Mouse (Mus musculus): Measurements from ENCODE around the gene 1110008P14Rik. TPM values are rescaled to one million over a fixed set of nuclear protein-coding genes. Genes with fewer than 3 reads are reported as not detected.

Gene 1110008P14Rik
- polyA plus RNA-seq, 1 experiment from 2014 or later = 61.1 TPM

- no peak for ATAC-seq (ENCODE audit: low FRiP score, low read depth)
- H3K36me3 ChIP-seq = peaks cover 65% of the 10 kb centered on the region
These were observed 38.4 kb upstream of the 1110008P14Rik start for GRCm38 (mm10) chr2:32420066-32420608.

GRCm38 (mm10) chr2:32419359-32419758 is 37.6 kb upstream of the 1110008P14Rik start:
- Histone ChIP-seq H3K27ac (replicated peaks) (no peak overlapping the region), H3K9me3 (no peaks in the 10 kb centered on the region), H3K9ac (replicated peaks) (no peak overlapping the region), H3K27me3 (no peaks in the 10 kb centered on the region), H3K4me2 (replicated peaks) (no peak overlapping the region), H3K4me3 (no peak overlapping the region), H3K4me1 (peaks cover 15% of the 10 kb centered on the region), H3K36me3 (peaks cover 73% of the 10 kb centered on the region)
- 96% methylated on average over 3 of the region's 3 CpGs for WGBS
- no peak for ATAC-seq (ENCODE audit: low FRiP score, low read depth)

More at GRCm38 (mm10) chr2:32420066-32420608, 38.4 kb upstream of the 1110008P14Rik start:
- Histone ChIP-seq H3K4me1 (peaks cover 22% of the 10 kb centered on the region), H3K9ac (replicated peaks) (no peak overlapping the region), H3K4me2 (replicated peaks) (no peak overlapping the region), H3K27ac (replicated peaks) (no peak overlapping the region), H3K4me3 (no peak overlapping the region), H3K9me3 (no peaks in the 10 kb centered on the region), H3K27me3 (no peaks in the 10 kb centered on the region)
- 92% methylated on average over 12 of the region's 12 CpGs for WGBS

- H3K9ac ChIP-seq (replicated peaks) = no peak overlapping the region
- no peaks in the 10 kb centered on the region for H3K9me3 ChIP-seq
- no peak for ATAC-seq (ENCODE audit: low FRiP score, low read depth)
- no peak overlapping the region for H3K4me3 ChIP-seq
- WGBS = 86% methylated on average over 12 of the region's 12 CpGs
- H3K4me2 ChIP-seq (replicated peaks) = no peak overlapping the region
- H3K4me1 ChIP-seq = peaks cover 7% of the 10 kb centered on the region
- H3K27me3 ChIP-seq = no peaks in the 10 kb centered on the region
- peaks cover 75% of the 10 kb centered on the region for H3K36me3 ChIP-seq
- no peak overlapping the region for H3K27ac ChIP-seq (replicated peaks)
These were observed 36.9 kb upstream of the 1110008P14Rik start for GRCm38 (mm10) chr2:32418430-32419151.

GRCm38 (mm10) chr2:32417486-32417885 is 35.7 kb upstream of the 1110008P14Rik start:
- WGBS = 89% methylated on average over 8 of the region's 8 CpGs
- Histone ChIP-seq H3K36me3 (peaks cover 75% of the 10 kb centered on the region), H3K27ac (replicated peaks) (no peak overlapping the region), H3K4me2 (replicated peaks) (no peak overlapping the region), H3K4me1 (no peaks in the 10 kb centered on the region), H3K27me3 (no peaks in the 10 kb centered on the region), H3K9me3 (no peaks in the 10 kb centered on the region), H3K4me3 (no peak overlapping the region), H3K9ac (replicated peaks) (no peak overlapping the region)
- ATAC-seq (ENCODE audit: low FRiP score, low read depth) = no peak

- WGBS = 91% methylated on average over 2 of the region's 2 CpGs
These were observed 34.8 kb upstream of the 1110008P14Rik start for GRCm38 (mm10) chr2:32416556-32416955.

GRCm38 (mm10) chr2:32415801-32416200 is 34.1 kb upstream of the 1110008P14Rik start:
- WGBS = 94% methylated on average over 12 of the region's 12 CpGs
- Histone ChIP-seq H3K27ac (replicated peaks) (no peak overlapping the region), H3K4me1 (no peaks in the 10 kb centered on the region), H3K9ac (replicated peaks) (no peak overlapping the region), H3K4me2 (replicated peaks) (no peak overlapping the region), H3K27me3 (no peaks in the 10 kb centered on the region), H3K4me3 (no peak overlapping the region), H3K36me3 (peaks cover 67% of the 10 kb centered on the region), H3K9me3 (no peaks in the 10 kb centered on the region)
- ATAC-seq (ENCODE audit: low FRiP score, low read depth) = no peak

More at GRCm38 (mm10) chr2:32416556-32416955, 34.8 kb upstream of the 1110008P14Rik start:
- Histone ChIP-seq H3K4me3 (no peak overlapping the region), H3K4me1 (no peaks in the 10 kb centered on the region), H3K27ac (replicated peaks) (no peak overlapping the region), H3K4me2 (replicated peaks) (no peak overlapping the region), H3K27me3 (no peaks in the 10 kb centered on the region), H3K36me3 (peaks cover 74% of the 10 kb centered on the region), H3K9ac (replicated peaks) (no peak overlapping the region), H3K9me3 (no peaks in the 10 kb centered on the region)
- ATAC-seq (ENCODE audit: low FRiP score, low read depth) = no peak

GRCm38 (mm10) chr2:32413936-32414335 is 32.2 kb upstream of the 1110008P14Rik start:
- Histone ChIP-seq H3K4me1 (no peaks in the 10 kb centered on the region), H3K27me3 (no peaks in the 10 kb centered on the region), H3K27ac (replicated peaks) (no peak overlapping the region), H3K4me2 (replicated peaks) (no peak overlapping the region), H3K36me3 (peaks cover 48% of the 10 kb centered on the region), H3K4me3 (no peak overlapping the region), H3K9me3 (no peaks in the 10 kb centered on the region), H3K9ac (replicated peaks) (no peak overlapping the region)
- ATAC-seq (ENCODE audit: low FRiP score, low read depth) = no peak
- 77% methylated on average over 5 of the region's 5 CpGs for WGBS

- H3K27ac ChIP-seq (replicated peaks) = no peak overlapping the region
- no peak overlapping the region for H3K9ac ChIP-seq (replicated peaks)
- H3K4me3 ChIP-seq = no peak overlapping the region
- H3K4me1 ChIP-seq = no peaks in the 10 kb centered on the region
- ATAC-seq (ENCODE audit: low FRiP score, low read depth) = no peak
- no peaks in the 10 kb centered on the region for H3K27me3 ChIP-seq
- H3K4me2 ChIP-seq (replicated peaks) = no peak overlapping the region
- WGBS = 90% methylated on average over 6 of the region's 6 CpGs
- no peaks in the 10 kb centered on the region for H3K9me3 ChIP-seq
- H3K36me3 ChIP-seq = peaks cover 38% of the 10 kb centered on the region
These were observed 31.2 kb upstream of the 1110008P14Rik start for GRCm38 (mm10) chr2:32412742-32413531.

GRCm38 (mm10) chr2:32411407-32411806 is 29.7 kb upstream of the 1110008P14Rik start:
- no peaks in the 10 kb centered on the region for H3K9me3 ChIP-seq
- no peaks in the 10 kb centered on the region for H3K4me1 ChIP-seq
- H3K4me2 ChIP-seq (replicated peaks) = no peak overlapping the region
- no peak overlapping the region for H3K9ac ChIP-seq (replicated peaks)
- H3K27ac ChIP-seq (replicated peaks) = no peak overlapping the region
- H3K4me3 ChIP-seq = no peak overlapping the region
- H3K27me3 ChIP-seq = no peaks in the 10 kb centered on the region
- 92% methylated on average over 7 of the region's 7 CpGs for WGBS
- ATAC-seq (ENCODE audit: low FRiP score, low read depth) = no peak
- H3K36me3 ChIP-seq = peaks cover 23% of the 10 kb centered on the region

- Histone ChIP-seq H3K36me3 (no peaks in the 10 kb centered on the region), H3K4me3 (no peak overlapping the region), H3K9me3 (no peaks in the 10 kb centered on the region), H3K27me3 (no peaks in the 10 kb centered on the region), H3K4me2 (replicated peaks) (no peak overlapping the region), H3K4me1 (no peaks in the 10 kb centered on the region), H3K27ac (replicated peaks) (no peak overlapping the region), H3K9ac (replicated peaks) (no peak overlapping the region; the same call in 1 of the 2 replicates)
- no peak for ATAC-seq (ENCODE audit: low FRiP score, low read depth)
- WGBS = 69% methylated on average over 25 of the region's 25 CpGs
These were observed 27.0 kb upstream of the 1110008P14Rik start for GRCm38 (mm10) chr2:32408429-32409424.

- WGBS = 83% methylated on average over 7 of the region's 7 CpGs
- H3K9ac ChIP-seq (replicated peaks) = no peak overlapping the region
These were observed 25.5 kb upstream of the 1110008P14Rik start for GRCm38 (mm10) chr2:32407144-32407824.

More at GRCm38 (mm10) chr2:32407144-32407824, 25.5 kb upstream of the 1110008P14Rik start:
- Histone ChIP-seq H3K36me3 (0 out of 2 replicates have a peak, but pooled peaks cover 9% of the 10 kb centered on the region), H3K4me1 (no peaks in the 10 kb centered on the region), H3K27ac (replicated peaks) (no peak overlapping the region), H3K9me3 (no peaks in the 10 kb centered on the region), H3K4me2 (replicated peaks) (no peak overlapping the region), H3K4me3 (no peak overlapping the region), H3K27me3 (no peaks in the 10 kb centered on the region)
- ATAC-seq (ENCODE audit: low FRiP score, low read depth) = no peak
